Mouse (Mus musculus): ENCODE measurements around the gene Gm20388. TPM values are rescaled to one million over a fixed set of nuclear protein-coding genes. Genes with fewer than 3 reads are reported as not detected.

The Gm20388 gene
- polyA plus RNA-seq, 1 experiment: 49.7 TPM

DNA sequence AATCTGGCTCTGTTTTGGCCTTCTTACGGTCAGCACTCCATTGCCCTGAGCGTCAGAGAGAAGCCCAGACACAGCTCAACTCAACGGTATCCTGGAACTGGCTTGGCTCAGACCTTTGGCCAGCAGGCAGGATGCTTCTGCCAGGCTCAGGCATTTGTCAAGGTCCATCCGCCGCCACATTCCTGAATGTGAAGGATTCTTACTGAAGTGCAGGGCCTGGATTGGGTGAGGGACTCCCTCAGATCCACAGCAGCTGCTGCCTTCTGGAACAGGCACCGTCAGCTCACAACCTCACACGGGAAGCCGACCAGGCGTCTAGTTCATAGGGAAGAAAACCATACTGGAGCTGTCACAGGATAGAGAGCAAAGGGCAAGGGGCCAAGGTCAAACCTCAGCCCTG is 1436.2 kb downstream of the Gm20388 start:
- H3K27ac ChIP-seq (ENCODE audit: insufficient read depth, low read depth, low read length): no peak overlapping the region
- H3K4me3 ChIP-seq (ENCODE audit: insufficient read depth, low read depth, low read length): no peak overlapping the region
- WGBS: 33% methylated on average over 9 of the region's 9 CpGs
- H3K36me3 ChIP-seq (ENCODE audit: control insufficient read depth, insufficient read depth, low read length): no peaks in the 10 kb centered on the region
- DNase-seq: peak; percentile 59
- no peaks in the 10 kb centered on the region for H3K4me1 ChIP-seq (ENCODE audit: control insufficient read depth, insufficient read depth, low read length)
- no peaks in the 10 kb centered on the region for H3K27me3 ChIP-seq (replicated peaks; ENCODE audit: control insufficient read depth, insufficient read depth, low read length)
- TF ChIP-seq CTCF (conservative IDR thresholded peaks at IDR 0.05; ENCODE audit: insufficient read depth, insufficient read length, low read depth, low read length) (no peak), POLR2A (IDR thresholded peaks at IDR 0.05; ENCODE audit: low read depth, low read length) (no peak)

DNA sequence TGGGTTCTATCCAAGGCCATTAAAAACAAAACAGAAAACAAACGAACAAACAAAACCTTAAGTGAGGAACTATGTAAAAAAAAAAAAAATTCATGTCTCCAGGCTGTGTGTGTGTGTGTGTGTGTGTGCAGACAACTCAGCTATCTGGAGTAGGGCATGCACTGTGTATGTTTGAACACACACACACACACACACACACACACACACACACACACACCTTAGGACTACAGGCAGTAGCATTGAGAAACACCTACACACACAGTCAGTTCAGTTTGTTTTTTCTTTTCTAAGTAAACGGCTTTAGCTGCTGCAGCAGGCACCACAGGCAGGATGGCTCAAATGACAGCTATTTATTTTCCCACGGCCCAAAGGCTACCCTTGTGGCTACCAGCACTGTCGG is 1438.4 kb downstream of the Gm20388 start:
- H3K4me1 ChIP-seq (ENCODE audit: control insufficient read depth, insufficient read depth, low read length): no peaks in the 10 kb centered on the region
- no peaks in the 10 kb centered on the region for H3K36me3 ChIP-seq (ENCODE audit: control insufficient read depth, insufficient read depth, low read length)
- H3K27me3 ChIP-seq (replicated peaks; ENCODE audit: control insufficient read depth, insufficient read depth, low read length): no peaks in the 10 kb centered on the region
- no peak overlapping the region for H3K4me3 ChIP-seq (ENCODE audit: insufficient read depth, low read depth, low read length)
- no peak for DNase-seq
- WGBS: 47% methylated on average over 4 of the region's 4 CpGs
- TF ChIP-seq POLR2A (IDR thresholded peaks at IDR 0.05; ENCODE audit: low read depth, low read length) (no peak), CTCF (conservative IDR thresholded peaks at IDR 0.05; ENCODE audit: insufficient read depth, insufficient read length, low read depth, low read length) (no peak)
- H3K27ac ChIP-seq (ENCODE audit: insufficient read depth, low read depth, low read length): no peak overlapping the region

- DNase-seq: no peak
- whole genome bisulfite sequencing: 83% methylated on average over 9 of the region's 9 CpGs
- Histone ChIP-seq H3K36me3 (ENCODE audit: control insufficient read depth, insufficient read depth, low read length) (no peaks in the 10 kb centered on the region), H3K27me3 (replicated peaks; ENCODE audit: control insufficient read depth, insufficient read depth, low read length) (no peaks in the 10 kb centered on the region), H3K27ac (ENCODE audit: insufficient read depth, low read depth, low read length) (no peak overlapping the region), H3K4me3 (ENCODE audit: insufficient read depth, low read depth, low read length) (no peak overlapping the region), H3K4me1 (ENCODE audit: control insufficient read depth, insufficient read depth, low read length) (no peaks in the 10 kb centered on the region)
- TF ChIP-seq CTCF (conservative IDR thresholded peaks at IDR 0.05; ENCODE audit: insufficient read depth, insufficient read length, low read depth, low read length): no peak
- no peak for TF ChIP-seq POLR2A (IDR thresholded peaks at IDR 0.05; ENCODE audit: low read depth, low read length)
Measured at GRCm38 (mm10) chr8:121350803-121351202, 1440.2 kb downstream of the Gm20388 start.

GRCm38 (mm10) chr8:121354844-121355243 is 1444.2 kb downstream of the Gm20388 start:
- Histone ChIP-seq H3K27me3 (replicated peaks; ENCODE audit: control insufficient read depth, insufficient read depth, low read length) (no peaks in the 10 kb centered on the region), H3K4me3 (ENCODE audit: insufficient read depth, low read depth, low read length) (no peak overlapping the region), H3K27ac (ENCODE audit: insufficient read depth, low read depth, low read length) (no peak overlapping the region), H3K4me1 (ENCODE audit: control insufficient read depth, insufficient read depth, low read length) (peaks cover 5% of the 10 kb centered on the region), H3K36me3 (ENCODE audit: control insufficient read depth, insufficient read depth, low read length) (no peaks in the 10 kb centered on the region)
- WGBS: 49% methylated on average over 10 of the region's 10 CpGs
- no peak for DNase-seq
- no peak for TF ChIP-seq CTCF (conservative IDR thresholded peaks at IDR 0.05; ENCODE audit: insufficient read depth, insufficient read length, low read depth, low read length)

GRCm38 (mm10) chr8:121357451-121357850 is 1446.8 kb downstream of the Gm20388 start:
- peaks cover 5% of the 10 kb centered on the region for H3K4me1 ChIP-seq (ENCODE audit: control insufficient read depth, insufficient read depth, low read length)
- WGBS: 97% methylated on average over 4 of the region's 4 CpGs
- DNase-seq: no peak

GRCm38 (mm10) chr8:121358609-121359008 is 1448.0 kb downstream of the Gm20388 start:
- no peak overlapping the region for H3K27ac ChIP-seq (ENCODE audit: insufficient read depth, low read depth, low read length)
- no peaks in the 10 kb centered on the region for H3K27me3 ChIP-seq (replicated peaks; ENCODE audit: control insufficient read depth, insufficient read depth, low read length)
- TF ChIP-seq POLR2A (IDR thresholded peaks at IDR 0.05; ENCODE audit: low read depth, low read length) (no peak), CTCF (conservative IDR thresholded peaks at IDR 0.05; ENCODE audit: insufficient read depth, insufficient read length, low read depth, low read length) (no peak)
- no peaks in the 10 kb centered on the region for H3K36me3 ChIP-seq (ENCODE audit: control insufficient read depth, insufficient read depth, low read length)
- 46% methylated on average over 4 of the region's 4 CpGs for WGBS
- peak; percentile 28 for DNase-seq
- H3K4me3 ChIP-seq (ENCODE audit: insufficient read depth, low read depth, low read length): no peak overlapping the region
- peaks cover 5% of the 10 kb centered on the region for H3K4me1 ChIP-seq (ENCODE audit: control insufficient read depth, insufficient read depth, low read length)

More at GRCm38 (mm10) chr8:121357451-121357850, 1446.8 kb downstream of the Gm20388 start:
- H3K27ac ChIP-seq (ENCODE audit: insufficient read depth, low read depth, low read length): no peak overlapping the region
- no peak overlapping the region for H3K4me3 ChIP-seq (ENCODE audit: insufficient read depth, low read depth, low read length)
- TF ChIP-seq CTCF (conservative IDR thresholded peaks at IDR 0.05; ENCODE audit: insufficient read depth, insufficient read length, low read depth, low read length) (no peak), POLR2A (IDR thresholded peaks at IDR 0.05; ENCODE audit: low read depth, low read length) (no peak)
- H3K36me3 ChIP-seq (ENCODE audit: control insufficient read depth, insufficient read depth, low read length): no peaks in the 10 kb centered on the region
- H3K27me3 ChIP-seq (replicated peaks; ENCODE audit: control insufficient read depth, insufficient read depth, low read length): no peaks in the 10 kb centered on the region

DNA sequence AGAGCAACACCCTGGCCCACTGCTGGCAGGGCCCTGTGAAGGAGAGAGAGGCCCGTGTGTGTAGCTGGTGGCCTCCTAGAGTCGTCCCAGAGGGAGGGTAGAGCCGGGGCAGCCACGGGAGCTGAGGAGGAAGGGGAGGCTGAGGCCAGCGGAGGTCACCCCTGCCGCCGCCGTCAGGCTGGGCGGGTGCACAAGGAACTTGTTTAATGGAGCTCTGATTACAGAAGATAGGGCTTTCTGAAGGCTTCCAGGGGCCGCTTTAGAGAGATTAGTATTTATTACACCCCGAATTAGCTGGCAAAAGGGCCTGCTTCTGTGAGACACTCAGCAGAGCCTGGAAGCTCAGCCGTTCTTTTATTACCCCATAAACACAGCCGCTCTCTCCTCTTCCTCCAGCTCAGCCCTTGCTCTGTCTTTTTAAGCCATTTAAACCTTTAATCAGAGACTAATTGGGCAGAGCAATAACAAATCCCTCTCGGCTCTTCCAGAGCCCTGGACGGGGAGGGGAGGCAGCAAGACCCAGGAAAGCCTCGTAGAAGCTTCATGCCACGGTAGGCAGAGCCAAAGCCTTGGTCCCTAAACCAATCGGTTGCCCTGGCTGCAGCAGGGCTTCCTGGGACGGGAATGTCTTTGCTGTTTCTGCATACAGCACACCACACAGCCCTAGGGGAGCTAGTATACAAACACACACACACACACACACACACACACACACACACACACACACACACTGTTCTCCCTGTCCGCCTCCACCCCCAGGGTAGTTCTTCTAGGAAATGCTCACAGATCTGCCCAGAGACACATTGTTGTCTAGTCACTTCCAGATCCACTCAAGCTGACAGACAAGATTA is 1448.7 kb downstream of the Gm20388 start:
- H3K27ac ChIP-seq (ENCODE audit: insufficient read depth, low read depth, low read length): 0 out of 2 replicates have a peak overlapping the region, but pooled peaks have one; percentile 19
- no peak overlapping the region for H3K4me3 ChIP-seq (ENCODE audit: insufficient read depth, low read depth, low read length)
- no peak for TF ChIP-seq CTCF (conservative IDR thresholded peaks at IDR 0.05; ENCODE audit: insufficient read depth, insufficient read length, low read depth, low read length)
- no peak for TF ChIP-seq POLR2A (IDR thresholded peaks at IDR 0.05; ENCODE audit: low read depth, low read length)
- WGBS: 22% methylated on average over 20 of the region's 20 CpGs
- DNase-seq: peak; percentile 61
- H3K27me3 ChIP-seq (replicated peaks; ENCODE audit: control insufficient read depth, insufficient read depth, low read length): no peaks in the 10 kb centered on the region
- no peaks in the 10 kb centered on the region for H3K36me3 ChIP-seq (ENCODE audit: control insufficient read depth, insufficient read depth, low read length)
- peaks cover 5% of the 10 kb centered on the region for H3K4me1 ChIP-seq (ENCODE audit: control insufficient read depth, insufficient read depth, low read length)

All from kidney, adult 2 months (tissue).